Mouse (Mus musculus) myocyte (in vitro differentiated cells): ENCODE data around the gene Mrps18c.

Experiments
- CEBPB ChIP-seq: IDR thresholded peaks from 2 replicates; pipeline ENCODE4 v1.6.1; 2011; ENCODE audit warnings: mild to moderate bottlenecking, moderate library complexity; ENCODE audit not compliant: poor library complexity, insufficient read depth, severe bottlenecking
- MAX ChIP-seq: IDR thresholded peaks from one replicate; pipeline ENCODE4 v1.6.1; 2011; ENCODE audit warnings: low read depth, mild to moderate bottlenecking, control low read depth
- MYOD1 ChIP-seq, 3 experiments: IDR thresholded peaks; one replicate each; pipeline ENCODE4 v1.6.1; 2011; ENCODE audit warnings: control low read depth in 2 of 3, low read depth in 2 of 3, mild to moderate bottlenecking in 2 of 3, moderate library complexity in 1 of 3; ENCODE audit not compliant: insufficient read length in 2 of 3, control insufficient read depth in 1 of 3
- MYOG ChIP-seq, 3 experiments: IDR thresholded peaks; one replicate each; pipeline ENCODE4 v1.6.1; 2011; ENCODE audit warnings: control low read depth in 2 of 3, low read depth in 2 of 3, mild to moderate bottlenecking in 2 of 3; ENCODE audit not compliant: insufficient read length in 2 of 3, control insufficient read depth in 1 of 3, insufficient read depth in 1 of 3
- POLR2A ChIP-seq: IDR thresholded peaks from one replicate; pipeline ENCODE4 v1.6.1; 2011; ENCODE audit warnings: low read depth, mild to moderate bottlenecking, control low read depth, moderate library complexity; ENCODE audit not compliant: insufficient read length
- POLR2AphosphoS2 ChIP-seq: IDR thresholded peaks from one replicate; pipeline ENCODE4 v1.6.1; 2011; ENCODE audit warnings: low read depth, control low read depth; ENCODE audit not compliant: insufficient read length
- TCF12 ChIP-seq: IDR thresholded peaks from one replicate; pipeline ENCODE4 v1.6.1; 2011; ENCODE audit warnings: mild to moderate bottlenecking, control low read depth; ENCODE audit not compliant: poor library complexity, insufficient read depth, severe bottlenecking
- USF1 ChIP-seq: IDR thresholded peaks from one replicate; pipeline ENCODE4 v1.6.1; 2011; ENCODE audit warnings: low read depth, mild to moderate bottlenecking, control low read depth, moderate library complexity

DNA sequence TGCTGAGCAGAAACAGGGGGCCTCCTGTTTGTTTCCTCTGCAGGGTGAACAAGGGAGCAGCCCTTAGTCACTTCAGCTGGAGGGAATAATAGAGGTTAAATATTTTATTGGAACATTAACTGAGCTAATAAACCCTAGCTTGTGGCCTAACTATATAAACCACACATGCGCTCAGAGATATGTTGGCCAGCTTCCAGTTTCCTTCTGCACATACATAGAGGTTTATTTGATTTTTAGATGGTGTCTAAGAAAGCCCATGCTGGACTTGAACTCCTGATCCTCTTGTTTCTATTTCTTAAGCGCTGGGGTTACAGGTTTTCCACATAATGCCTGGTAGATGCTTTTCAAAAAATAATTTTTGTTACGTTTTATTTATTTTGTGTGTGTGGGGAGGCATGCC, 46.1 kb downstream of the Mrps18c start:
- TF ChIP-seq POLR2A, result no peak
- no peak for TF ChIP-seq USF1
- TF ChIP-seq CEBPB, result no peak
- no peak for TF ChIP-seq POLR2AphosphoS2
- no peak for TF ChIP-seq MYOD1 (IDR thresholded peaks at IDR 0.05; ENCODE audit: control insufficient read depth in 1 of 3, insufficient read length in 2 of 3, low read depth in 2 of 3)
- TF ChIP-seq MAX, result no peak
- no peak for TF ChIP-seq MYOG (IDR thresholded peaks at IDR 0.05; ENCODE audit: control insufficient read depth in 1 of 3, insufficient read depth in 1 of 3, insufficient read length in 2 of 3, low read depth in 2 of 3)
- no peak for TF ChIP-seq TCF12
